27 mouse cellular contexts compared by ENCODE assay signal in the genomic region with DNA sequence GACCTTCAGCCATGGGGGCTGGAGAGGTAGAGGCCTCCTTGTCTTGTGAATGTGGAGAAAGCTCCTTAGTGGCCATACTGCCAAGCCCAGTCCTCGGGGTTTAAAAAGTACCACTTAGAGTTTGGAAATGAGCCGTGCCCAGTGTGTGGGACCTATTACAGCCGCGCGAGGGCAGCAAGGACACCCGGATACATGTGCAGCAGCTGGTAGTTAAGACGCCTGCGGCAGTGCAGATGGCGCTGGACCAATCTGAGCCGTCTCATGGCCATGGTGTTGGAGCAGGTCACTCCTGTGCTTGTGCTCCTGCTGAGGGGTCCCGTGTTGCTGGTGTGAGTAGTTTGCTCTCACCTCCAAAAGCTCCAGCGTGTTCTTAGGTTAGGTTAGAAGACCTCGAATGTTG. TPM values are rescaled to one million over a fixed set of nuclear protein-coding genes. Genes with fewer than 3 reads are reported as not detected.
DNase-seq lines count a peak whose midpoint lies in the region; TF ChIP-seq lines count a peak whose summit lies in the region.
"Had no signal": no experiment of that assay in that cellular context is flagged by ENCODE, and none has a peak within 500 bp of the region (broad histone marks: within the 10 kb centered on the region; RNA-seq: fewer than 3 reads in every experiment).

No protein-coding gene starts in this region.

- in situ Hi-C loops in ES-E14 (cut with MboI; ENCODE audit: low sequenced_read_pairs in 2 of 2, unreplicated experiment in 2 of 2) = no loop called here

- H3K4me1 ChIP-seq in ES-Bruce4 (ENCODE audit: control insufficient read depth, insufficient read depth, low read length) (no peaks in the 10 kb centered on the region), ES-E14 (ENCODE audit: control insufficient read depth in 2 of 2, insufficient read depth in 2 of 2, low read length in 2 of 2, poor library complexity in 1 of 2) (no peaks in the 10 kb centered on the region)
- H3K4me1 ChIP-seq: embryonic facial prominence, embryonic 10.5 days; embryonic facial prominence, embryonic 12.5 days; forebrain, embryonic 13.5 days; forebrain, embryonic 15.5 days had no signal

- H3K9ac ChIP-seq in ES-Bruce4 (ENCODE audit: low read depth, poor library complexity, severe bottlenecking) = no peak overlapping the region
- H3K9ac ChIP-seq in ES-E14 (ENCODE audit: insufficient read depth, low read depth, low read length, poor library complexity, severe bottlenecking) = no peak overlapping the region
- H3K9ac ChIP-seq: embryonic facial prominence, embryonic 12.5 days; forebrain, embryonic 13.5 days; forebrain, embryonic 15.5 days; forebrain, postnatal 0 days had no signal

- no peaks in the 10 kb centered on the region for H3K9me3 ChIP-seq in ES-Bruce4 (replicated peaks; ENCODE audit: control insufficient read depth, insufficient read depth, low read length, poor library complexity, severe bottlenecking)
- no peaks in the 10 kb centered on the region for H3K9me3 ChIP-seq in ES-E14 (ENCODE audit: control insufficient read depth, insufficient read depth, low read depth, low read length)
- H3K9me3 ChIP-seq: embryonic facial prominence, embryonic 12.5 days; forebrain, embryonic 13.5 days; forebrain, embryonic 15.5 days had no signal

- H3K36me3 ChIP-seq in ES-Bruce4 (ENCODE audit: control insufficient read depth, insufficient read depth, low read length, poor library complexity, severe bottlenecking) (no peaks in the 10 kb centered on the region), ES-E14 (ENCODE audit: control insufficient read depth, insufficient read depth, low read length, poor library complexity, severe bottlenecking) (no peaks in the 10 kb centered on the region)
- H3K36me3 ChIP-seq: embryonic facial prominence, embryonic 10.5 days; embryonic facial prominence, embryonic 12.5 days; forebrain, embryonic 15.5 days had no signal

- peak; percentile 19 for TF ChIP-seq CTCF in ES-Bruce4 (IDR thresholded peaks at IDR 0.05; ENCODE audit: low read depth, low read length)

- no peak for TF ChIP-seq POLR2A in ES-Bruce4 (IDR thresholded peaks at IDR 0.05; ENCODE audit: insufficient read depth, low read length)

- H3K27me3 ChIP-seq in ES-Bruce4 (ENCODE audit: control insufficient read depth, insufficient read depth, low read length, poor library complexity, severe bottlenecking) = no peaks in the 10 kb centered on the region
- H3K27me3 ChIP-seq: embryonic facial prominence, embryonic 12.5 days; forebrain, embryonic 13.5 days; forebrain, embryonic 15.5 days had no signal

- no peak for TF ChIP-seq EP300 in ES-Bruce4 (IDR thresholded peaks at IDR 0.05; ENCODE audit: insufficient read depth, low read depth, low read length)

- H3K4me3 ChIP-seq in ES-Bruce4 (ENCODE audit: low read depth, low read length) (no peak overlapping the region), ES-E14 (ENCODE audit: insufficient read depth in 1 of 2, low read depth in 1 of 2, low read length in 2 of 2, poor library complexity in 1 of 2, severe bottlenecking in 1 of 2) (peak overlapping the region in 1 of 2 experiments; percentile 31; a peak in 3 of 4 replicates)
- H3K4me3 ChIP-seq: embryonic facial prominence, embryonic 10.5 days; embryonic facial prominence, embryonic 12.5 days; forebrain, embryonic 13.5 days; forebrain, embryonic 15.5 days had no signal

- no peak overlapping the region for H3K27ac ChIP-seq in ES-Bruce4 (ENCODE audit: insufficient read depth, low read length)
- H3K27ac ChIP-seq in ES-E14 (ENCODE audit: insufficient read depth, low read depth, low read length, poor library complexity, severe bottlenecking) = no peak overlapping the region
- H3K27ac ChIP-seq: embryonic facial prominence, embryonic 10.5 days; embryonic facial prominence, embryonic 12.5 days; forebrain, embryonic 13.5 days; forebrain, embryonic 15.5 days had no signal

- DNase-seq in ES-E14 (ENCODE audit: low read depth, low spot score) (peak; percentile 12), WW6 (ENCODE audit: low read depth, low spot score) (peak; percentile 11)
- DNase-seq in lung, postnatal 25 days (ENCODE audit: low spot score) = no peak
- no peak for DNase-seq in gastrocnemius, postnatal 10 days
- DNase-seq in layer of hippocampus, adult 9-10 months (ENCODE audit: low spot score) = no peak
- no peak for DNase-seq in urinary bladder, postnatal 10 days (ENCODE audit: low spot score)
- DNase-seq: adrenal gland, adult 8-10 months; adrenal gland, postnatal 14 days; adrenal gland, postnatal 36 days; cerebellum, adult 11-12 months; cerebellum, adult 2 months; cerebellum, adult 9-10 months; cerebellum, postnatal 10 days; cerebellum, postnatal 25 days; forebrain, postnatal 0 days had no signal

TF ChIP-seq in ES-E14, 5 proteins besides CTCF, POLR2A, EP300 and RAD21:
- TF ChIP-seq HCFC1 (IDR thresholded peaks at IDR 0.05; ENCODE audit: borderline replicate concordance, insufficient read depth, low read length) (no peak), ZC3H11A (IDR thresholded peaks at IDR 0.05; ENCODE audit: borderline replicate concordance, low read depth, low read length) (peak; percentile 49; the same call in 1 of the 2 replicates), CHD2 (IDR thresholded peaks at IDR 0.05; ENCODE audit: low read depth, low read length) (no peak), MAFK (IDR thresholded peaks at IDR 0.05; ENCODE audit: insufficient read depth, low read depth, low read length) (no peak), ZNF384 (IDR thresholded peaks at IDR 0.05; ENCODE audit: low read depth, low read length) (no peak)

RNA-seq across cellular contexts. Expression of a gene that starts 1.9 kb away (rescaled TPM):
- not detected in 2 replicates for polyA plus RNA-seq in ES-Bruce4 (2011; ENCODE audit: insufficient read depth, insufficient read length, low read depth, missing spikeins)
- total RNA-seq in ES-E14 (2012; rRNA removed) = 0.36 TPM in 1 of 2 replicates, not detected in the other
- not detected for total RNA-seq in gastrocnemius, postnatal 10 days (2021)
- total RNA-seq: adrenal gland, adult 18-20 months; adrenal gland, adult 8-10 months; adrenal gland, postnatal 14 days; adrenal gland, postnatal 36 days; forebrain, postnatal 0 days; MEL had no signal
- polyA plus RNA-seq: activated CD4-positive, CD25-positive, alpha-beta regulatory T cell, adult 4 months; C2C12; cerebellum, adult 2 months; cortical plate, adult 2 months; embryonic facial prominence, embryonic 10.5 days; embryonic facial prominence, embryonic 12.5 days; embryonic facial prominence, embryonic 14.5 days; forebrain, embryonic 11.5 days; forebrain, embryonic 13.5 days; forebrain, embryonic 15.5 days; forebrain, postnatal 0 days had no signal

RNA-seq across cellular contexts. Expression of a gene that starts 17.6 kb away (rescaled TPM):
- not detected in 2 replicates for polyA plus RNA-seq in ES-Bruce4 (2011; ENCODE audit: insufficient read depth, insufficient read length, low read depth, missing spikeins)
- not detected in 2 replicates for total RNA-seq in ES-E14 (2012; rRNA removed)
- not detected for total RNA-seq in gastrocnemius, postnatal 10 days (2021)
- total RNA-seq: adrenal gland, adult 18-20 months; adrenal gland, adult 8-10 months; adrenal gland, postnatal 14 days; adrenal gland, postnatal 36 days; forebrain, postnatal 0 days; MEL had no signal
- polyA plus RNA-seq: activated CD4-positive, CD25-positive, alpha-beta regulatory T cell, adult 4 months; C2C12; cerebellum, adult 2 months; cortical plate, adult 2 months; embryonic facial prominence, embryonic 10.5 days; embryonic facial prominence, embryonic 12.5 days; forebrain, embryonic 11.5 days; forebrain, embryonic 13.5 days; forebrain, embryonic 15.5 days; forebrain, postnatal 0 days had no signal

RNA-seq across cellular contexts. Expression of a gene that starts 23.2 kb away (rescaled TPM):
- not detected in 2 replicates for polyA plus RNA-seq in ES-Bruce4 (2011; ENCODE audit: insufficient read depth, insufficient read length, low read depth, missing spikeins)
- not detected in 2 replicates for total RNA-seq in ES-E14 (2012; rRNA removed)
- total RNA-seq in gastrocnemius, postnatal 10 days (2021) = not detected
- total RNA-seq: adrenal gland, adult 18-20 months; adrenal gland, adult 8-10 months; adrenal gland, postnatal 14 days; adrenal gland, postnatal 36 days; forebrain, postnatal 0 days; MEL had no signal
- polyA plus RNA-seq: activated CD4-positive, CD25-positive, alpha-beta regulatory T cell, adult 4 months; C2C12; cerebellum, adult 2 months; cortical plate, adult 2 months; embryonic facial prominence, embryonic 10.5 days; embryonic facial prominence, embryonic 12.5 days; embryonic facial prominence, embryonic 14.5 days; forebrain, embryonic 11.5 days; forebrain, embryonic 13.5 days; forebrain, embryonic 15.5 days; forebrain, postnatal 0 days had no signal

Comparison
In these comparisons a context has a peak if more than half of its experiments do, and no peak if none do; other contexts are left out.
1. DNase-seq: peak in ES-E14 (single experiment) and WW6 (single experiment); none in lung, postnatal 25 days (single experiment), gastrocnemius, postnatal 10 days (single experiment), layer of hippocampus, adult 9-10 months (single experiment) and urinary bladder, postnatal 10 days (single experiment).